Mouse (Mus musculus) testis, adult 2 months (tissue): ENCODE data around the gene Retn. TPM values are rescaled to one million over a fixed set of nuclear protein-coding genes. Genes with fewer than 3 reads are reported as not detected.
A peak's percentile ranks its signal among the peaks of the same experiment; 100 is the strongest.

ENCODE experiments used
- H3K27ac ChIP-seq: fragments of 200-500 bp; 2 replicates; pipeline ENCODE4 v1.5.1; 2012; ENCODE audit warnings: low read depth, low read length; ENCODE audit not compliant: control insufficient read depth, insufficient read depth
- H3K27me3 ChIP-seq: fragments of 200-500 bp; 2 replicates; pipeline ENCODE4 v1.6.1; 2012; ENCODE audit warnings: mild to moderate bottlenecking, low read length, moderate library complexity; ENCODE audit not compliant: control insufficient read depth, insufficient read depth
- H3K36me3 ChIP-seq: fragments of 200-500 bp; 2 replicates; pipeline ENCODE4 v1.6.1; 2012; ENCODE audit warnings: mild to moderate bottlenecking, low read length; ENCODE audit not compliant: control insufficient read depth, insufficient read depth
- H3K4me1 ChIP-seq: fragments of 200-500 bp; 2 replicates; pipeline ENCODE4 v1.6.1; 2012; ENCODE audit warnings: low read length; ENCODE audit not compliant: control insufficient read depth, insufficient read depth
- H3K4me3 ChIP-seq: fragments of 200-500 bp; 2 replicates; pipeline ENCODE4 v1.5.1; 2012; ENCODE audit warnings: low read depth, mild to moderate bottlenecking, low read length, moderate library complexity, mixed read lengths; ENCODE audit not compliant: control insufficient read depth
- CTCF ChIP-seq: fragments of 200-500 bp; IDR thresholded peaks from 2 replicates; pipeline ENCODE4 v1.5.1; 2012; ENCODE audit warnings: low read depth, mild to moderate bottlenecking, inconsistent platforms, low read length, moderate library complexity; ENCODE audit not compliant: control insufficient read depth, insufficient read depth, insufficient replicate concordance
- POLR2A ChIP-seq: fragments of 200-500 bp; IDR thresholded peaks from 2 replicates; pipeline ENCODE4 v1.6.1; 2012; ENCODE audit warnings: low read depth, mild to moderate bottlenecking, inconsistent platforms, low read length, moderate library complexity; ENCODE audit not compliant: control insufficient read depth
- polyA plus RNA-seq: library from polyadenylated mRNA; depleted of rRNA; stranded (reverse); fragments of >200 nt; gene quantifications from 2 replicates; pipeline ENCODE4 v1.2.3, GENCODE M21; 2012

The Retn gene
- polyA plus RNA-seq, 1 experiment = 3.7 TPM

GRCm38 (mm10) chr8:3647561-3647960, 8.0 kb upstream of the Retn start:
- no peak overlapping the region for H3K4me3 ChIP-seq
- H3K27me3 ChIP-seq = no peaks in the 10 kb centered on the region
- H3K27ac ChIP-seq = no peak overlapping the region
- no peaks in the 10 kb centered on the region for H3K4me1 ChIP-seq
- TF ChIP-seq POLR2A (no peak), CTCF (no peak)
- no peaks in the 10 kb centered on the region for H3K36me3 ChIP-seq

- Histone ChIP-seq H3K4me3 (no peak overlapping the region), H3K27ac (no peak overlapping the region), H3K4me1 (no peaks in the 10 kb centered on the region), H3K27me3 (no peaks in the 10 kb centered on the region), H3K36me3 (no peaks in the 10 kb centered on the region)
- TF ChIP-seq CTCF (no peak), POLR2A (no peak)
These were observed 7.3 kb upstream of the Retn start for GRCm38 (mm10) chr8:3648268-3648667.

GRCm38 (mm10) chr8:3648990-3649389, 6.6 kb upstream of the Retn start:
- Histone ChIP-seq H3K4me3 (no peak overlapping the region), H3K4me1 (no peaks in the 10 kb centered on the region), H3K27ac (no peak overlapping the region), H3K27me3 (no peaks in the 10 kb centered on the region), H3K36me3 (no peaks in the 10 kb centered on the region)
- TF ChIP-seq POLR2A = no peak
- no peak for TF ChIP-seq CTCF

GRCm38 (mm10) chr8:3652845-3653244, 2.7 kb upstream of the Retn start:
- TF ChIP-seq POLR2A (no peak), CTCF (no peak)
- H3K4me3 ChIP-seq = no peak overlapping the region
- no peak overlapping the region for H3K27ac ChIP-seq
- no peaks in the 10 kb centered on the region for H3K27me3 ChIP-seq
- H3K4me1 ChIP-seq = peaks cover 10% of the 10 kb centered on the region
- no peaks in the 10 kb centered on the region for H3K36me3 ChIP-seq

GRCm38 (mm10) chr8:3654726-3655508, 653 bp upstream of the Retn start:
- Histone ChIP-seq H3K4me1 (peaks cover 10% of the 10 kb centered on the region), H3K4me3 (no peak overlapping the region), H3K27ac (no peak overlapping the region), H3K36me3 (no peaks in the 10 kb centered on the region), H3K27me3 (no peaks in the 10 kb centered on the region)
- TF ChIP-seq POLR2A (no peak), CTCF (no peak)

- H3K4me1 ChIP-seq = peaks cover 10% of the 10 kb centered on the region
- no peaks in the 10 kb centered on the region for H3K27me3 ChIP-seq
- H3K27ac ChIP-seq = no peak overlapping the region
- H3K36me3 ChIP-seq = no peaks in the 10 kb centered on the region
- TF ChIP-seq CTCF (no peak), POLR2A (no peak)
- H3K4me3 ChIP-seq = peak overlapping the region; percentile 26
These were observed 1.3 kb downstream of the Retn start for GRCm38 (mm10) chr8:3656725-3657381.

GRCm38 (mm10) chr8:3660889-3661288, 5.3 kb downstream of the Retn start:
- H3K4me1 ChIP-seq = peaks cover 8% of the 10 kb centered on the region

More at GRCm38 (mm10) chr8:3660889-3661288, 5.3 kb downstream of the Retn start:
- no peak for TF ChIP-seq CTCF
- no peak for TF ChIP-seq POLR2A
- Histone ChIP-seq H3K27me3 (no peaks in the 10 kb centered on the region), H3K27ac (no peak overlapping the region), H3K36me3 (no peaks in the 10 kb centered on the region), H3K4me3 (no peak overlapping the region)
